9 mouse cellular contexts compared by ENCODE assay signal in the genomic region with DNA sequence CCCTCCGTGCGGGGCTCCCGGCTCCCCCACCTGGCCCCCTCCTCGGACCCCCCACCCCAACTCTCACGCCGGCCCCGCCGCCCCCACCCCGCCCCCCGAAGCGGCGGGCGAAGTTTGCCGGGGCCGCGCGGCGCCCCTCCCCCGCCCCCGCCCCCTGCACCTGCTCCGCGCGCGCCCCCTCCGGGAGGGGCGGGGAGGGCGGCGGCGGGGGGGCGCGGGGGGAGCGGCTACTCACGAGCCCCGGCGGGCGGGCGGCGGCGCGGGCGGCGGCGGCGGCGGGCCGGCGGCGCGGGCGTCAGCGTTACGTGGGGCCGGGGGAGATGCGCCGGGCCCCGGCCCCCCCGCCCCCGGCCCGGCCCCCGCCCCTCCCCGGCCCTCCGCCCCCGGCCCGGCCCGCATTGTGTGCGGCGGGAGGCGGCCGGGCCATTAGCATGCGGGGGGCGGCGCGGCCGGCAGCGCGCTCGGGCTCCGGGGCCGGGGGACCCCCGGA. TPM values are rescaled to one million over a fixed set of nuclear protein-coding genes. Genes with fewer than 3 reads are reported as not detected.
A peak's percentile ranks its signal among the peaks of the same experiment; 100 is the strongest.
DNase-seq lines count a peak whose midpoint lies in the region; ATAC-seq and TF ChIP-seq lines count a peak whose summit lies in the region.
"Had no signal": no experiment of that assay in that cellular context is flagged by ENCODE, and none has a peak within 500 bp of the region (broad histone marks: within the 10 kb centered on the region; RNA-seq: fewer than 3 reads in every experiment).

No protein-coding gene starts in this region.

- no peak for TF ChIP-seq CTCF in heart, adult 2 months (IDR thresholded peaks at IDR 0.05)
- TF ChIP-seq CTCF in ES-Bruce4 (IDR thresholded peaks at IDR 0.05; ENCODE audit: low read depth, low read length) = no peak

- no peak for DNase-seq in heart, adult 2 months
- no peak for DNase-seq in heart, postnatal 10 days
- DNase-seq in c-Kit-positive CD71-positive TER-119-positive erythroid progenitor cells, embryonic 14.5 days (ENCODE audit: low spot score) = no peak
- DNase-seq in left cerebral cortex, adult 11 months (ENCODE audit: low spot score) = no peak

- H3K36me3 ChIP-seq in heart, adult 2 months (ENCODE audit: control insufficient read depth, insufficient read depth, low read length) = no peaks in the 10 kb centered on the region; the same call in 1 of the 2 replicates
- H3K36me3 ChIP-seq in ES-Bruce4 (ENCODE audit: control insufficient read depth, insufficient read depth, low read length, poor library complexity, severe bottlenecking) = no peaks in the 10 kb centered on the region
- peaks cover under 1% of the 10 kb centered on the region for H3K36me3 ChIP-seq in heart, embryonic 15.5 days
- no peaks in the 10 kb centered on the region for H3K36me3 ChIP-seq in liver, embryonic 16.5 days (ENCODE audit: control insufficient read depth, insufficient read depth)

- peak; percentile 74 for ATAC-seq in heart, embryonic 15.5 days (replicated peaks; ENCODE audit: insufficient number of reproducible peaks, insufficient read depth, low FRiP score, low read depth)
- peak; percentile 20; the same call in 1 of the 2 replicates for ATAC-seq in liver, embryonic 16.5 days (ENCODE audit: low read depth)
- no peak for ATAC-seq in monocyte, adult 5-6 weeks (replicated peaks; ENCODE audit: insufficient number of reproducible peaks, low FRiP score, low TSS enrichment, poor library complexity, severe bottlenecking)

- peak overlapping the region; percentile 84 for H3K27ac ChIP-seq in heart, adult 2 months
- H3K27ac ChIP-seq in ES-Bruce4 (ENCODE audit: insufficient read depth, low read length) = no peak overlapping the region
- H3K27ac ChIP-seq in heart, embryonic 15.5 days = peak overlapping the region; percentile 98
- H3K27ac ChIP-seq in liver, embryonic 16.5 days (ENCODE audit: low read length) = peak overlapping the region; percentile 65; the same call in 1 of the 2 replicates

- intact Hi-C loops in heart, adult 2 months (cut with DNase I) = loop anchor here (10.0 kb wide), 1 partner anchor 260 kb away; the partner anchor contains the start of genes Rab2b and Tox4
- intact Hi-C loops in heart, postnatal 10 days (cut with DNase I) = no loop called here

- 2% methylated on average over 8 of the region's 80 CpGs for WGBS in heart, adult 2 months
- 4% methylated on average over 22 of the region's 80 CpGs for WGBS in heart, embryonic 15.5 days
- 0% methylated on average over 7 of the region's 80 CpGs for whole genome bisulfite sequencing in liver, embryonic 16.5 days (ENCODE audit: insufficient replicate concordance)

- peak overlapping the region; percentile 70 for H3K4me2 ChIP-seq in heart, embryonic 15.5 days
- H3K4me2 ChIP-seq in liver, embryonic 16.5 days (ENCODE audit: low read depth, low read length) = peak overlapping the region; percentile 92

- H3K9ac ChIP-seq in heart, adult 2 months (ENCODE audit: low read depth, low read length) = peak overlapping the region; percentile 86
- peak overlapping the region; percentile 98 for H3K9ac ChIP-seq in ES-Bruce4 (ENCODE audit: low read depth, poor library complexity, severe bottlenecking)
- peak overlapping the region; percentile 79 for H3K9ac ChIP-seq in heart, embryonic 15.5 days
- H3K9ac ChIP-seq in liver, embryonic 16.5 days (ENCODE audit: low read depth, low read length) = peak overlapping the region; percentile 72

- no peak for TF ChIP-seq EP300 in heart, adult 2 months (IDR thresholded peaks at IDR 0.05; ENCODE audit: insufficient read depth, low read depth, low read length)
- TF ChIP-seq EP300 in ES-Bruce4 (IDR thresholded peaks at IDR 0.05; ENCODE audit: insufficient read depth, low read depth, low read length) = no peak

- peak overlapping the region; percentile 48 for H3K4me3 ChIP-seq in heart, adult 2 months
- no peak overlapping the region; the same call in 1 of the 2 replicates for H3K4me3 ChIP-seq in ES-Bruce4 (ENCODE audit: low read depth, low read length)
- peak overlapping the region; percentile 70 for H3K4me3 ChIP-seq in heart, embryonic 15.5 days
- H3K4me3 ChIP-seq in liver, embryonic 16.5 days (ENCODE audit: low read depth, low read length) = peak overlapping the region; percentile 70

- no peaks in the 10 kb centered on the region for H3K9me3 ChIP-seq in ES-Bruce4 (replicated peaks; ENCODE audit: control insufficient read depth, insufficient read depth, low read length, poor library complexity, severe bottlenecking)
- H3K9me3 ChIP-seq in heart, embryonic 15.5 days (replicated peaks) = no peaks in the 10 kb centered on the region
- H3K9me3 ChIP-seq in liver, embryonic 16.5 days (replicated peaks; ENCODE audit: control insufficient read depth, low read length) = no peaks in the 10 kb centered on the region

- H3K79me2 ChIP-seq in heart, adult 2 months (replicated peaks; ENCODE audit: control insufficient read depth, insufficient read depth, low read length) = no peaks in the 10 kb centered on the region

- no peaks in the 10 kb centered on the region for H3K27me3 ChIP-seq in heart, adult 2 months (ENCODE audit: control insufficient read depth, insufficient read depth, low read length)
- no peaks in the 10 kb centered on the region for H3K27me3 ChIP-seq in ES-Bruce4 (ENCODE audit: control insufficient read depth, insufficient read depth, low read length, poor library complexity, severe bottlenecking)
- H3K27me3 ChIP-seq in heart, embryonic 15.5 days = no peaks in the 10 kb centered on the region
- no peaks in the 10 kb centered on the region for H3K27me3 ChIP-seq in liver, embryonic 16.5 days (ENCODE audit: control insufficient read depth, insufficient read depth, low read depth, low read length)

- TF ChIP-seq POLR2A in heart, adult 2 months (IDR thresholded peaks at IDR 0.05; ENCODE audit: insufficient read depth, low read depth, low read length) = no peak
- no peak for TF ChIP-seq POLR2A in ES-Bruce4 (IDR thresholded peaks at IDR 0.05; ENCODE audit: insufficient read depth, low read length)

- H3K4me1 ChIP-seq in heart, adult 2 months (ENCODE audit: control insufficient read depth, insufficient read depth, low read length) = peaks cover 7% of the 10 kb centered on the region
- peaks cover 10% of the 10 kb centered on the region for H3K4me1 ChIP-seq in ES-Bruce4 (ENCODE audit: control insufficient read depth, insufficient read depth, low read length)
- peaks cover 61% of the 10 kb centered on the region for H3K4me1 ChIP-seq in heart, embryonic 15.5 days (replicated peaks)
- peaks cover 44% of the 10 kb centered on the region for H3K4me1 ChIP-seq in liver, embryonic 16.5 days (ENCODE audit: control insufficient read depth, low read depth, low read length)

RNA-seq across cellular contexts. Expression of gene Tmem253, which starts 1.1 kb away (rescaled TPM):
- 1 to 10 TPM; 2.2 to 4.2 TPM for total RNA-seq in heart, adult 2 months (2021)
- 2.8 and 3.8 TPM in 2 replicates for polyA plus RNA-seq in heart, adult 2 months (2012; rRNA removed)
- total RNA-seq in heart, postnatal 10 days (2021) = 1 to 10 TPM in 1 of 2 experiments, under 1 TPM in 1; 0.82 to 1.7 TPM
- 1.3 and 1.9 TPM in 2 replicates for polyA plus RNA-seq in ES-Bruce4 (2011; ENCODE audit: insufficient read depth, insufficient read length, low read depth, missing spikeins)
- polyA plus RNA-seq in heart, embryonic 15.5 days (2015; fragmentation: Nextera tagmentation; extraction: Ambion mirVana) = 0.60 and 0.68 TPM in 2 replicates
- polyA plus RNA-seq in liver, embryonic 16.5 days (2015; fragmentation: Nextera tagmentation; extraction: Ambion mirVana) = 0.15 and 0.28 TPM in 2 replicates
- 0.97 TPM in 1 of 3 replicates, not detected in the others for total RNA-seq in monocyte, adult 5-6 weeks (2017)

RNA-seq across cellular contexts. Expression of gene Zfp219, which starts 6.2 kb away (rescaled TPM):
- 10 to 100 TPM; 26.8 to 30.0 TPM for total RNA-seq in heart, adult 2 months (2021)
- polyA plus RNA-seq in heart, adult 2 months (2012; rRNA removed) = 38.6 and 42.0 TPM in 2 replicates
- total RNA-seq in heart, postnatal 10 days (2021) = 10 to 100 TPM; 33.8 to 38.0 TPM
- 64.5 and 69.1 TPM in 2 replicates for polyA plus RNA-seq in ES-Bruce4 (2011; ENCODE audit: insufficient read depth, insufficient read length, low read depth, missing spikeins)
- 18.1 and 23.6 TPM in 2 replicates for polyA plus RNA-seq in heart, embryonic 15.5 days (2015; fragmentation: Nextera tagmentation; extraction: Ambion mirVana)
- polyA plus RNA-seq in liver, embryonic 16.5 days (2015; fragmentation: Nextera tagmentation; extraction: Ambion mirVana) = 7.4 and 8.9 TPM in 2 replicates
- 7.1 to 11.0 TPM (median 8.5 TPM) in 3 replicates for total RNA-seq in monocyte, adult 5-6 weeks (2017)

RNA-seq across cellular contexts. Expression of gene Olfr221, which starts 27.9 kb away (rescaled TPM):
- not detected for total RNA-seq in heart, adult 2 months (2021)
- polyA plus RNA-seq in heart, adult 2 months (2012; rRNA removed) = not detected in 2 replicates
- total RNA-seq in heart, postnatal 10 days (2021) = not detected
- not detected in 2 replicates for polyA plus RNA-seq in ES-Bruce4 (2011; ENCODE audit: insufficient read depth, insufficient read length, low read depth, missing spikeins)
- not detected in 2 replicates for polyA plus RNA-seq in heart, embryonic 15.5 days (2015; fragmentation: Nextera tagmentation; extraction: Ambion mirVana)
- polyA plus RNA-seq in liver, embryonic 16.5 days (2015; fragmentation: Nextera tagmentation; extraction: Ambion mirVana) = not detected in 2 replicates
- total RNA-seq in monocyte, adult 5-6 weeks (2017) = not detected in 3 replicates
- total RNA-seq: MEL had no signal

RNA-seq across cellular contexts. Expression of gene Arhgef40, which starts 29.8 kb away (rescaled TPM):
- total RNA-seq in heart, adult 2 months (2021) = 10 to 100 TPM; 27.2 to 27.8 TPM
- 42.6 and 49.0 TPM in 2 replicates for polyA plus RNA-seq in heart, adult 2 months (2012; rRNA removed)
- total RNA-seq in heart, postnatal 10 days (2021) = 10 to 100 TPM; 52.7 to 57.9 TPM
- polyA plus RNA-seq in ES-Bruce4 (2011; ENCODE audit: insufficient read depth, insufficient read length, low read depth, missing spikeins) = 20.5 and 24.8 TPM in 2 replicates
- 51.8 and 69.2 TPM in 2 replicates for polyA plus RNA-seq in heart, embryonic 15.5 days (2015; fragmentation: Nextera tagmentation; extraction: Ambion mirVana)
- polyA plus RNA-seq in liver, embryonic 16.5 days (2015; fragmentation: Nextera tagmentation; extraction: Ambion mirVana) = 12.5 and 14.6 TPM in 2 replicates
- 2.5 to 9.0 TPM (median 3.2 TPM) in 3 replicates for total RNA-seq in monocyte, adult 5-6 weeks (2017)
